Mouse (Mus musculus): ENCODE data around the gene Wdr1. TPM values are rescaled to one million over a fixed set of nuclear protein-coding genes. Genes with fewer than 3 reads are reported as not detected.
"Not testable (repeated sequence)": the region's sequence is repeated elsewhere in the genome, so short reads cannot be mapped to it uniquely, and the experiment has no call there.

Wdr1 gene
- total RNA-seq, 2 experiments from 2014 or later: 73.7 to 98.4 TPM

- intact Hi-C loops (cut with DNase I; ENCODE audit: low total_unique reads): no loop called here
- DNase-seq: no peak
Measured at GRCm38 (mm10) chr5:38500043-38500442, 63.0 kb downstream of the Wdr1 start.

GRCm38 (mm10) chr5:38499316-38499811 lies 63.7 kb downstream of the Wdr1 start:
- intact Hi-C loops (cut with DNase I; ENCODE audit: low total_unique reads): no loop called here
- DNase-seq: no peak

- no peak for DNase-seq
- intact Hi-C loops (cut with DNase I; ENCODE audit: low total_unique reads): no loop called here
Measured at GRCm38 (mm10) chr5:38498479-38498878, 64.5 kb downstream of the Wdr1 start.

- no peak for DNase-seq
- intact Hi-C loops (cut with DNase I; ENCODE audit: low total_unique reads): no loop called here
Measured at GRCm38 (mm10) chr5:38496491-38497057, 66.4 kb downstream of the Wdr1 start.

- intact Hi-C loops (cut with DNase I; ENCODE audit: low total_unique reads): no loop called here
Measured at GRCm38 (mm10) chr5:38493890-38494289, 69.1 kb downstream of the Wdr1 start.

GRCm38 (mm10) chr5:38491763-38492162 lies 71.3 kb downstream of the Wdr1 start:
- intact Hi-C loops (cut with DNase I; ENCODE audit: low total_unique reads): no loop called here
- no peak for DNase-seq

More at GRCm38 (mm10) chr5:38493890-38494289, 69.1 kb downstream of the Wdr1 start:
- DNase-seq: no peak

GRCm38 (mm10) chr5:38489739-38490138 lies 73.3 kb downstream of the Wdr1 start:
- intact Hi-C loops (cut with DNase I; ENCODE audit: low total_unique reads): no loop called here
- DNase-seq: no peak

GRCm38 (mm10) chr5:38488673-38489615 lies 74.1 kb downstream of the Wdr1 start:
- no peak for DNase-seq
- intact Hi-C loops (cut with DNase I; ENCODE audit: low total_unique reads): no loop called here

- no peak for DNase-seq
- intact Hi-C loops (cut with DNase I; ENCODE audit: low total_unique reads): no loop called here
Measured at GRCm38 (mm10) chr5:38488026-38488425, 75.0 kb downstream of the Wdr1 start.

GRCm38 (mm10) chr5:38487247-38487646 lies 75.8 kb downstream of the Wdr1 start:
- no peak for DNase-seq
- intact Hi-C loops (cut with DNase I; ENCODE audit: low total_unique reads): no loop called here

GRCm38 (mm10) chr5:38485946-38486345 lies 77.1 kb downstream of the Wdr1 start:
- intact Hi-C loops (cut with DNase I; ENCODE audit: low total_unique reads): no loop called here

GRCm38 (mm10) chr5:38483518-38484110 lies 79.4 kb downstream of the Wdr1 start:
- DNase-seq: no peak
- intact Hi-C loops (cut with DNase I; ENCODE audit: low total_unique reads): no loop called here

More at GRCm38 (mm10) chr5:38485946-38486345, 77.1 kb downstream of the Wdr1 start:
- DNase-seq: no peak

- intact Hi-C loops (cut with DNase I; ENCODE audit: low total_unique reads): no loop called here
- DNase-seq: no peak
Measured at GRCm38 (mm10) chr5:38480822-38481707, 82.0 kb downstream of the Wdr1 start.

GRCm38 (mm10) chr5:38479908-38480725 lies 82.9 kb downstream of the Wdr1 start:
- intact Hi-C loops (cut with DNase I; ENCODE audit: low total_unique reads): no loop called here
- DNase-seq: peak; percentile 43

GRCm38 (mm10) chr5:38479545-38479907 lies 83.5 kb downstream of the Wdr1 start:
- intact Hi-C loops (cut with DNase I; ENCODE audit: low total_unique reads); DNase-seq: not testable (repeated sequence)

GRCm38 (mm10) chr5:38479027-38479426 lies 84.0 kb downstream of the Wdr1 start:
- DNase-seq: no peak
- intact Hi-C loops (cut with DNase I; ENCODE audit: low total_unique reads): no loop called here

GRCm38 (mm10) chr5:38477731-38478445 lies 85.1 kb downstream of the Wdr1 start:
- intact Hi-C loops (cut with DNase I; ENCODE audit: low total_unique reads): no loop called here
- DNase-seq: no peak
